Mouse (Mus musculus) C2C12 (cell line): Measurements from ENCODE around the gene Pirt. TPM values are rescaled to one million over a fixed set of nuclear protein-coding genes. Genes with fewer than 3 reads are reported as not detected.

Source experiments
- H3K27me3 ChIP-seq: one replicate; pipeline ENCODE4 v1.6.1; 2011; ENCODE audit not compliant: control insufficient read depth, insufficient read depth, insufficient read length
- H3K36me3 ChIP-seq: one replicate; pipeline ENCODE4 v1.6.1; 2011; ENCODE audit not compliant: control insufficient read depth, insufficient read depth
- H3K4me3 ChIP-seq: one replicate; pipeline ENCODE4 v1.5.1; 2011; ENCODE audit warnings: mild to moderate bottlenecking, control low read depth; ENCODE audit not compliant: poor library complexity, insufficient read depth, severe bottlenecking
- H3K79me2 ChIP-seq: one replicate; pipeline ENCODE4 v1.6.1; 2011; ENCODE audit not compliant: control insufficient read depth, insufficient read depth
- H3K79me3 ChIP-seq: one replicate; pipeline ENCODE4 v1.6.1; 2011; ENCODE audit warnings: low read depth, control low read depth
- H3ac ChIP-seq: one replicate; pipeline ENCODE3; 2011; ENCODE audit warnings: low read depth; ENCODE audit not compliant: control insufficient read depth, insufficient read length
- CEBPB ChIP-seq: IDR thresholded peaks from one replicate; pipeline ENCODE4 v1.6.1; 2011; ENCODE audit warnings: low read depth, mild to moderate bottlenecking, control low read depth, moderate library complexity
- CTCF ChIP-seq: IDR thresholded peaks from one replicate; pipeline ENCODE4 v1.5.1; 2011; ENCODE audit not compliant: control insufficient read depth, insufficient read depth, insufficient read length
- FOSL1 ChIP-seq: IDR thresholded peaks from one replicate; pipeline ENCODE4 v1.8.0; 2011; ENCODE audit warnings: mild to moderate bottlenecking, low read length; ENCODE audit not compliant: poor library complexity, insufficient read depth, severe bottlenecking
- MAX ChIP-seq: IDR thresholded peaks from one replicate; pipeline ENCODE4 v1.6.1; 2011; ENCODE audit warnings: mild to moderate bottlenecking, control low read depth
- MYOD1 ChIP-seq: IDR thresholded peaks from one replicate; pipeline ENCODE4 v1.6.1; 2011; ENCODE audit warnings: low read depth; ENCODE audit not compliant: control insufficient read depth, insufficient read length
- MYOG ChIP-seq: IDR thresholded peaks from one replicate; pipeline ENCODE4 v1.6.1; 2011; ENCODE audit not compliant: control insufficient read depth, insufficient read length; ENCODE audit errors: extremely low read depth
- USF1 ChIP-seq: IDR thresholded peaks from one replicate; pipeline ENCODE4 v1.6.1; 2011; ENCODE audit warnings: low read depth, mild to moderate bottlenecking, control low read depth, moderate library complexity
- polyA plus RNA-seq: library from polyadenylated mRNA; unstranded; fragments of >200 nt; fragmentation: generic; extraction: Trizol; gene quantifications from one replicate; pipeline ENCODE4 v1.2.1, GENCODE M21; 2012; ENCODE audit warnings: missing spikeins

Pirt gene
- polyA plus RNA-seq, 1 experiment, result not detected

- Histone ChIP-seq H3K79me3 (no peaks in the 10 kb centered on the region), H3K36me3 (no peaks in the 10 kb centered on the region), H3K27me3 (peaks cover 7% of the 10 kb centered on the region), H3ac (no peak overlapping the region), H3K79me2 (no peaks in the 10 kb centered on the region), H3K4me3 (no peak overlapping the region)
- no peak for TF ChIP-seq CEBPB
- no peak for TF ChIP-seq USF1
- no peak for TF ChIP-seq CTCF
- TF ChIP-seq MYOD1, result no peak
- no peak for TF ChIP-seq MYOG
- TF ChIP-seq FOSL1, result no peak
- TF ChIP-seq MAX, result no peak
Measured at GRCm38 (mm10) chr11:66920012-66920411, 8.2 kb downstream of the Pirt start.

GRCm38 (mm10) chr11:66924095-66924823 lies 12.5 kb downstream of the Pirt start:
- peaks cover 7% of the 10 kb centered on the region for H3K27me3 ChIP-seq
- no peak overlapping the region for H3ac ChIP-seq
- no peaks in the 10 kb centered on the region for H3K79me3 ChIP-seq
- no peaks in the 10 kb centered on the region for H3K79me2 ChIP-seq
- no peaks in the 10 kb centered on the region for H3K36me3 ChIP-seq
- TF ChIP-seq MYOD1 (no peak), MYOG (no peak), FOSL1 (no peak), CTCF (no peak), CEBPB (no peak), USF1 (no peak), MAX (no peak)
- H3K4me3 ChIP-seq, result no peak overlapping the region

- H3K27me3 ChIP-seq, result peaks cover 5% of the 10 kb centered on the region
- no peak overlapping the region for H3K4me3 ChIP-seq
- no peaks in the 10 kb centered on the region for H3K79me3 ChIP-seq
- TF ChIP-seq MYOG, result no peak
- TF ChIP-seq CTCF, result no peak
- no peak for TF ChIP-seq MAX
- TF ChIP-seq MYOD1, result no peak
- no peak for TF ChIP-seq USF1
- TF ChIP-seq CEBPB, result no peak
- no peak for TF ChIP-seq FOSL1
- H3ac ChIP-seq, result no peak overlapping the region
- no peaks in the 10 kb centered on the region for H3K79me2 ChIP-seq
- H3K36me3 ChIP-seq, result no peaks in the 10 kb centered on the region
Measured at GRCm38 (mm10) chr11:66928311-66928710, 16.5 kb downstream of the Pirt start.

- no peak overlapping the region for H3ac ChIP-seq
- H3K36me3 ChIP-seq, result no peaks in the 10 kb centered on the region
- no peak overlapping the region for H3K4me3 ChIP-seq
- no peaks in the 10 kb centered on the region for H3K79me2 ChIP-seq
- H3K27me3 ChIP-seq, result peaks cover 3% of the 10 kb centered on the region
- TF ChIP-seq MAX (no peak), USF1 (no peak), CTCF (no peak), CEBPB (no peak), MYOG (no peak), MYOD1 (no peak), FOSL1 (no peak)
- H3K79me3 ChIP-seq, result no peaks in the 10 kb centered on the region
Measured at GRCm38 (mm10) chr11:66932827-66933599, 21.2 kb downstream of the Pirt start.

- Histone ChIP-seq H3K36me3 (no peaks in the 10 kb centered on the region), H3K79me2 (no peaks in the 10 kb centered on the region), H3K79me3 (no peaks in the 10 kb centered on the region), H3K27me3 (peaks cover 3% of the 10 kb centered on the region), H3K4me3 (no peak overlapping the region), H3ac (no peak overlapping the region)
- TF ChIP-seq MAX, result no peak
- no peak for TF ChIP-seq MYOD1
- no peak for TF ChIP-seq FOSL1
- TF ChIP-seq CTCF, result no peak
- no peak for TF ChIP-seq MYOG
- no peak for TF ChIP-seq CEBPB
- no peak for TF ChIP-seq USF1
Measured at GRCm38 (mm10) chr11:66934428-66935173, 22.8 kb downstream of the Pirt start.
